Mouse (Mus musculus): ENCODE measurements around the gene St6galnac3. TPM values are rescaled to one million over a fixed set of nuclear protein-coding genes. Genes with fewer than 3 reads are reported as not detected.

St6galnac3 gene
- 0.09 and 0.16 TPM in 2 replicates for polyA plus RNA-seq (2012; rRNA removed)

DNA sequence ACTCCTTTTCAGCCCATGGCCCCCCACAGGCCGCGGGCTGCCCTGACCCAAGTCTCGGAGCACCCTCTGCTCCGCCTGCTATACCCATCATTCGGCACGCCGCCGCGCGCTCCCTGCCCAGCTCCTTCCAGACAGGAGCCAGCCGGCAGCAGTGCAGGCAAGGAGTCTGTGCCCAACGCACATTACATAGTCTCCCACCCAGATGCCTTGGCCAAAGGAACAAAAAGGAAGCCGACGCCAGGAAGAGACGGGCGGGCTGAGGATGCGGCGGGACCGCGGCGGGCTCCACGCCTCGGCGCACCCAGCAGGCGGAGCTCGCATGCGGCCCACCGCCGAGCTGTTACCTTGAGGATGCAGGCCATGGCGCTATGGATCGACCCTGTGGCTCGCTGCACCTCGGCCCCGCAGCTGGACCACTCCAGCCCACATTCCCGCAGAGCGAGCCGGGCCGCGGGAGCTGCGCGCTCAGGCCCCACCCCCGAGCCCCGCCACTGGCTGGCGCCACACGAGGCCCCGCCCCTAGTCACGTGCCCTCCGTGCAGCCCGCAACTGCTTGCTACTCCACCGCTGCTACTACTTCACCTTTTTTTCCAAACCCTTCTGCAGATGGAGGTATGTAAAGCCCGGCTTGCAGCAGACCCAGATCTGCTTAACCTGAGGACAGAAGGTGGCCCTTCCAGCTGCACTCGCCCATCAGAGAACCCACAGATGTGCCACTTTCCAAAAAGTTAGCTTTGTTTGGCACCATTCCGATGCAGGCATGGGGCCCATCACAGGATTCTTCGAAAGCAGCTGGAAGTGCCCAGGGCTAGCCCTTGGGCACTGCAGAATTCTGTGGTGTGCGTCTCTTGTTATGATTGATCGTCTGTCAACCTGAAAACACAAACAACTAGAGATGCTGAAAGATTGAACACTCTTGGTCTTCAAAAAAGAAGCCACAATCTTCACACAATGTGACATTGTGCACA is at the start of gene St6galnac3:
Gene St6galnac3, minus strand, starts transcription at position 474 of the 968 bp plus-strand sequence.

Other genes with a start within 250 kb of the St6galnac3 start
- not detected in 2 replicates for gene Asb17, start 119.0 kb upstream of the St6galnac3 start, polyA plus RNA-seq (2012; rRNA removed)
- gene Msh4, start 181.0 kb upstream of the St6galnac3 start, polyA plus RNA-seq (2012; rRNA removed): 0.01 TPM in 1 of 2 replicates, not detected in the other
- gene Rabggtb, start 187.8 kb upstream of the St6galnac3 start, polyA plus RNA-seq (2012; rRNA removed): 6.2 and 14.0 TPM in 2 replicates
- gene Acadm, start 219.5 kb upstream of the St6galnac3 start, polyA plus RNA-seq (2012; rRNA removed): 6.8 and 7.9 TPM in 2 replicates
- gene Slc44a5, start 248.3 kb upstream of the St6galnac3 start, polyA plus RNA-seq (2012; rRNA removed): 0.02 and 0.03 TPM in 2 replicates